Mouse (Mus musculus) lung, postnatal 0 days (tissue): ENCODE measurements around the gene Ube4a. TPM values are rescaled to one million over a fixed set of nuclear protein-coding genes. Genes with fewer than 3 reads are reported as not detected.
A peak's percentile ranks its signal among the peaks of the same experiment; 100 is the strongest.

Source experiments
- ATAC-seq: fragments of 200-750 bp; cut with Nextera tagmentation; 2 replicates; pipeline ENCODE4 v1.8.0; 2017; ENCODE audit warnings: moderate library complexity
- DNase-seq: peaks from one replicate; pipeline ENCODE4 v3.0.0-alpha.2; 2016; ENCODE audit warnings: low spot score
- H3K27ac ChIP-seq: fragments of 300-500 bp; sonication (generic); 2 replicates; pipeline ENCODE4 v1.5.1; 2014; ENCODE audit warnings: antibody characterized with exemption, mild to moderate bottlenecking, low read length, mixed read lengths
- H3K27me3 ChIP-seq: fragments of 300-500 bp; sonication (generic); replicated peaks from 2 replicates; pipeline ENCODE4 v1.6.1; 2014; ENCODE audit warnings: low read length, mixed read lengths; ENCODE audit not compliant: insufficient read depth
- H3K36me3 ChIP-seq: fragments of 300-500 bp; sonication (generic); 2 replicates; pipeline ENCODE4 v1.6.1; 2014; ENCODE audit warnings: low read length, mixed read lengths; ENCODE audit not compliant: insufficient read depth
- H3K4me1 ChIP-seq: fragments of 300-500 bp; sonication (generic); 2 replicates; pipeline ENCODE4 v1.6.1; 2014; ENCODE audit warnings: antibody characterized with exemption, low read depth, low read length, mixed read lengths; ENCODE audit not compliant: insufficient read depth
- H3K4me2 ChIP-seq: fragments of 300-500 bp; sonication (generic); replicated peaks from 2 replicates; pipeline ENCODE4 v1.6.1; 2014; ENCODE audit warnings: low read depth, mild to moderate bottlenecking, low read length, moderate library complexity, mixed read lengths
- H3K4me3 ChIP-seq: fragments of 300-500 bp; sonication (generic); 2 replicates; pipeline ENCODE4 v1.5.1; 2014; ENCODE audit warnings: low read depth, low read length
- H3K9ac ChIP-seq: fragments of 300-500 bp; sonication (generic); replicated peaks from 2 replicates; pipeline ENCODE4 v1.6.1; 2014; ENCODE audit warnings: low read depth, mild to moderate bottlenecking
- H3K9me3 ChIP-seq: fragments of 300-500 bp; sonication (generic); 2 replicates; pipeline ENCODE4 v1.6.1; 2016; ENCODE audit warnings: low read length, mixed read lengths
- CTCF ChIP-seq: IDR thresholded peaks from 2 replicates; pipeline ENCODE4 v1.5.1; 2016; ENCODE audit warnings: antibody characterized with exemption, mild to moderate bottlenecking
- EP300 ChIP-seq: IDR thresholded peaks from 2 replicates; pipeline ENCODE4 v1.6.1; 2016; ENCODE audit warnings: antibody characterized with exemption, mild to moderate bottlenecking, control low read depth
- WGBS: fragments of 180-500 bp; shearing (Covaris S2); extraction: QIAGEN DNeasy Blood & Tissue Kit; methylation state at CpG from one replicate; pipeline ENCODE4 v1.1.7; 2014; 5-methylcytosine and 5-hydroxymethylcytosine counted together
- polyA plus RNA-seq: library from polyadenylated mRNA; unstranded; fragments of >200 nt; fragmentation: Nextera tagmentation; extraction: Ambion mirVana; gene quantifications from 2 replicates; pipeline ENCODE4 v1.2.1, GENCODE M21; 2015

Gene Ube4a
- polyA plus RNA-seq, 1 experiment from 2014 or later = 12.9 TPM

DNA sequence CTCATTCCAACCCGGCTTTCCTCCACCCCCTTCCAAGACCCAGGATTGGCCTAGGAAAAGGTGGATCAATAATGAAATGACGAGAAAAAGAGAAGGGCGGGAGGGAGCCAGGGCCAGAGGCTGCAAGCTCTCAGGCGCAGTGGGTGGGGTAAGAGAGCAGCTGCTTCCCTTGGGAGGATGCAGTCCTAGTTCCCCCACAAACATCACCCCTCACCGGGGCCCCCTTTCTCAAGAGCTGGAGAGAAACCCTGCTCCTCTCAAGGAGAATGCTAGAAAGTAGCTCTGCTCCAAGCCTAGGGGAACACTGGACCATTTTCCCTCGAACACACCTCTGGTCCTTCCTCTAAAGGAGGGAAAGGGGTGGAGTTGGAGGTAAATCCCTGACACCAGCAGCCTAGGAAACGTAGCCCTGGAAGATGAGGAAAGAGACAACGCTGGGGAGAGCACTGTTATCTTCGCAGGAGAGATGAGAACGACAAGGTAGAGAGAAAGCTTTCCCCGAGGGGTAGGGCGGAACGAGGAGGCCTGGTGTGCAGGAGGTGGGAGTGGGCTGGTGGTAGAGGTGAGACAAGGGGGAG is 85.6 kb downstream of the Ube4a start:
- H3K27me3 ChIP-seq = no peaks in the 10 kb centered on the region
- H3K4me2 ChIP-seq = peak overlapping the region; percentile 99
- TF ChIP-seq CTCF (no peak), EP300 (no peak)
- no peak for ATAC-seq
- WGBS = 2% methylated on average over 13 of the region's 13 CpGs
- H3K9me3 ChIP-seq = no peaks in the 10 kb centered on the region
- DNase-seq = peak; percentile 35
- H3K4me3 ChIP-seq = peak overlapping the region; percentile 96
- peak overlapping the region; percentile 84 for H3K9ac ChIP-seq
- no peaks in the 10 kb centered on the region for H3K36me3 ChIP-seq
- H3K4me1 ChIP-seq = peaks cover 9% of the 10 kb centered on the region
- no peak overlapping the region for H3K27ac ChIP-seq

- DNase-seq (peak; percentile 32), ATAC-seq (no peak)
- Histone ChIP-seq H3K4me3 (peak overlapping the region; percentile 96), H3K9ac (0 out of 2 replicates have a peak overlapping the region, but pooled peaks have one; percentile 84), H3K4me1 (peaks cover 9% of the 10 kb centered on the region), H3K9me3 (no peaks in the 10 kb centered on the region), H3K27ac (peak overlapping the region; percentile 32; the same call in 1 of the 2 replicates), H3K4me2 (peak overlapping the region; percentile 99), H3K27me3 (no peaks in the 10 kb centered on the region), H3K36me3 (no peaks in the 10 kb centered on the region)
- 27% methylated on average over 9 of the region's 9 CpGs for WGBS
- TF ChIP-seq CTCF (no peak), EP300 (no peak)
Observed at GRCm38 (mm10) chr9:44878776-44879500, 86.5 kb downstream of the Ube4a start.

DNA sequence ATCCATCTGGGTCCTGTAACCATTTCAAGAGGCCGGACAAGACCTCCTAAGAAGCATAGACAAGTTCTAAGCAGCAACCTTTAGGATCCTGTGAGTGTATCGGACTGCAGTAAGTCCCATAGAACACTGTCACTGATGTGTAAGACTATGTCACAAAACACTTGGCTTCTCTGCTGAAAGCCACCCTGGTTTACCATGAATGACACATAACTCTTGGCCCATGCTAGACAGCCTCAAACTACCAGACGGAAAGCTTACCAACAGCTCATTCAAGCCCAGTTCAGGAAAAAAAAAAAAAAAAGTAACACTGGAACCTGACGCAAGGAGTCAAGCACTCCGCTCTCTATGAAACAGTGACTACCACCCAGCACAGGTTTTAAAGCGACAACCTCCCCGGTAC is 87.7 kb downstream of the Ube4a start:
- TF ChIP-seq CTCF (no peak), EP300 (no peak)
- Histone ChIP-seq H3K9ac (no peak overlapping the region), H3K4me1 (peaks cover 9% of the 10 kb centered on the region), H3K4me3 (no peak overlapping the region), H3K36me3 (no peaks in the 10 kb centered on the region; the same call in 1 of the 2 replicates), H3K27ac (no peak overlapping the region; the same call in 1 of the 2 replicates), H3K9me3 (no peaks in the 10 kb centered on the region), H3K27me3 (no peaks in the 10 kb centered on the region), H3K4me2 (no peak overlapping the region)
- ATAC-seq (no peak), DNase-seq (peak; percentile 64)
- 70% methylated on average over 7 of the region's 7 CpGs for WGBS

- Histone ChIP-seq H3K9me3 (no peaks in the 10 kb centered on the region), H3K4me3 (no peak overlapping the region), H3K27me3 (no peaks in the 10 kb centered on the region), H3K4me1 (peaks cover 9% of the 10 kb centered on the region), H3K4me2 (no peak overlapping the region), H3K9ac (no peak overlapping the region), H3K36me3 (no peaks in the 10 kb centered on the region; the same call in 1 of the 2 replicates), H3K27ac (no peak overlapping the region)
- TF ChIP-seq EP300 = no peak
- no peak for TF ChIP-seq CTCF
- ATAC-seq = no peak
- WGBS = 73% methylated on average over 7 of the region's 7 CpGs
- no peak for DNase-seq
Observed at GRCm38 (mm10) chr9:44875476-44875875, 89.9 kb downstream of the Ube4a start.

GRCm38 (mm10) chr9:44874198-44874597 is 91.2 kb downstream of the Ube4a start:
- Histone ChIP-seq H3K4me2 (no peak overlapping the region), H3K27me3 (no peaks in the 10 kb centered on the region), H3K4me3 (no peak overlapping the region), H3K9ac (no peak overlapping the region), H3K4me1 (no peaks in the 10 kb centered on the region; the same call in none of the 2 replicates), H3K9me3 (no peaks in the 10 kb centered on the region), H3K36me3 (no peaks in the 10 kb centered on the region; the same call in 1 of the 2 replicates), H3K27ac (no peak overlapping the region)
- DNase-seq = no peak
- TF ChIP-seq EP300 = no peak
- TF ChIP-seq CTCF = no peak
- no peak for ATAC-seq

DNA sequence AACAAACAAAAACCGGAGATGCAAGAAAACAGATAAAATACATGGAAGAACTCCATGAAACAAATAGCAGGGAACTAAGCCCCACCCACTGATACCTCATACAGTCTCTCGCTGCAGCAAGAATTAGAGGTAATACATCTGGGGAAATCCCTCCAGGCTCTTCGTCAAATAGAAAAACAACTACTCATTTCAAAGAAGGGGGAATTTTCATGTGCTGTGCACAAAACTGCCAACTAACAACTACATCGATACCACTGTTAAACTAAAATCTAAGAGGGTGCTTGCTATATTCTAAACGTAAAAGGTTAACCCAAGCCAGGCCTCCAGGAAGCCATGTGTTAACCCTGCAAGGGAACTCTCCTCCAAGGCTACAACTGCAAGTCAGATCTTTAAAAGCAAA is 91.7 kb downstream of the Ube4a start:
- Histone ChIP-seq H3K27me3 (no peaks in the 10 kb centered on the region), H3K4me3 (no peak overlapping the region), H3K9me3 (no peaks in the 10 kb centered on the region), H3K27ac (no peak overlapping the region), H3K4me2 (no peak overlapping the region), H3K9ac (no peak overlapping the region), H3K36me3 (no peaks in the 10 kb centered on the region; the same call in 1 of the 2 replicates), H3K4me1 (no peaks in the 10 kb centered on the region; the same call in none of the 2 replicates)
- no peak for DNase-seq
- no peak for ATAC-seq
- 57% methylated on average over 5 of the region's 5 CpGs for WGBS
- TF ChIP-seq CTCF (no peak), EP300 (no peak)

Other genes starting within 250 kb of the Ube4a start
- 21.3 and 21.8 TPM in 2 replicates for gene Phldb1, start 230.4 kb downstream of the Ube4a start, polyA plus RNA-seq
- gene Arcn1, start 197.8 kb downstream of the Ube4a start, polyA plus RNA-seq = 92.3 and 104 TPM in 2 replicates
- 81.4 and 91.7 TPM in 2 replicates for gene Ift46, start 197.7 kb downstream of the Ube4a start, polyA plus RNA-seq
- gene Tmem25, start 166.3 kb downstream of the Ube4a start, polyA plus RNA-seq = 0.91 and 1.0 TPM in 2 replicates
- gene Ttc36, start 162.5 kb downstream of the Ube4a start, polyA plus RNA-seq = 12.9 and 15.1 TPM in 2 replicates
- gene Kmt2a, start 84.3 kb downstream of the Ube4a start, polyA plus RNA-seq = 6.9 and 8.1 TPM in 2 replicates
- gene Atp5l, start 44.9 kb downstream of the Ube4a start, polyA plus RNA-seq = 663 and 736 TPM in 2 replicates
- gene Cd3g, start 14.8 kb upstream of the Ube4a start, polyA plus RNA-seq = 0.63 and 1.1 TPM in 2 replicates
- 0.38 and 0.39 TPM in 2 replicates for gene Cd3d, start 16.2 kb upstream of the Ube4a start, polyA plus RNA-seq
- 0.18 and 0.27 TPM in 2 replicates for gene Cd3e, start 44.0 kb upstream of the Ube4a start, polyA plus RNA-seq
- gene Mpzl2, start 74.2 kb upstream of the Ube4a start, polyA plus RNA-seq = 4.2 and 4.3 TPM in 2 replicates
- 2.0 and 2.2 TPM in 2 replicates for gene Mpzl3, start 89.6 kb upstream of the Ube4a start, polyA plus RNA-seq
- gene Jaml, start 113.6 kb upstream of the Ube4a start, polyA plus RNA-seq = 2.1 and 3.3 TPM in 2 replicates
- gene Scn2b, start 152.2 kb upstream of the Ube4a start, polyA plus RNA-seq = 0.27 and 0.49 TPM in 2 replicates
- gene Scn4b, start 172.8 kb upstream of the Ube4a start, polyA plus RNA-seq = 0.13 TPM in 2 replicates
- gene BC049352, start 216.4 kb upstream of the Ube4a start, polyA plus RNA-seq = 0.11 and 0.21 TPM in 2 replicates
- gene Tmprss4, start 238.5 kb upstream of the Ube4a start, polyA plus RNA-seq = 14.4 and 17.9 TPM in 2 replicates